Mouse (Mus musculus): ENCODE measurements around the gene Tecpr2.

Gene Tecpr2

DNA sequence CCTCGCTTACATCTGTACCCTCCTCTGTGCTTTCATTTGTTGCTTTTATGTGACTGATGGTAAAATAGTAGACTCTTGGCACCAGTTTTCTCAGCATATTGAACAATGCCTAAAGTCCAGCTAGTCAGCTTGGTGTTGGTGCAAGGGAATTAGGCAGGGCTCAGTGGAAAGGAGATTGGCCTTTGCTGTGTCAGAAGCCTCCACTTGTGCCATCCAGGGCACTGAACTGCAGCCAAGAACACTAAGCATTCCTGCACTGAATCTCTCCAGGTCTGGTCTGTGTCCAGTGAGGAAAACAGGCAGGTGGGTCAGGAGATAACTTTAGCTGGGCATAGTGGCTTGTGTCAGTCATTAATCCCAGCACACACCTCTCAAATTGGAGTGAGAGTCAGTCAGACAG, 60.3 kb downstream of the Tecpr2 start:
- no peak for DNase-seq

DNA sequence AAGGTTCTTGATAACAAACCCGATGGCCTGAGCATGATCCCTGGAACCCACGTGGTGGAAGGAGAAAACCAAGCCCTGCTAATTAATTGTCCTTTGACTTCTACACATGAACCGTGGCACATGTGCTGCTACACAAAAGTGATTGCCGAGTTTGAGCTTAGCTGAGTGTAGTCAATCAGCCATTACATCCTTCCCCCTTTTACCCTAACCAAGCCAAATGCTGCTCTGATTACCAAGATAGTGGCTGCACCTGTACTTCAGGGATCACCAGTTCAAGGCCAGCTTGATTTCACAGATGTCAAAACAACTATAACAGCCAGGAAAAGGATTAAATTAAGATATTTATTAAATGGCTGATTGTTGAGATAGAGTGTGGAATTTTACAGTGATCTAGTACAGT, 61.1 kb downstream of the Tecpr2 start:
- no peak for DNase-seq

DNA sequence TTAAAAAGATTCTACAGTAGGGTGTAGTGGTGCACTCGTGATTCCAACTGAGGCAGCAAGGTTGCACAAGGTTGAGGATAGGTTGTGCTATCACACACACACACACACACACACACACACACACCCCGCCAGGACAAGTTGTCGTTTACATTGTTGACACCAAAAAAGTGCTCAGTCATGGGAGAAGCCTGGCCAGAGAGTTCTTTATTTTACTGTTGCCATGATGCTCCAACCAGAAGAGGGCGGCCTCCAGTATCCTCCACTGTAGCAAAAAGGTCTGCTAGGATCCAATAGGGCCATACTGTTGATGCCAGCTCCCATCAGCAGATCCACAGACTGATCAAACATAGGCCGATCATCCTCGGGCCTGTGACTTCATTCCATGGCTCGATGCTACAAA, 62.2 kb downstream of the Tecpr2 start:
- DNase-seq, result no peak

DNA sequence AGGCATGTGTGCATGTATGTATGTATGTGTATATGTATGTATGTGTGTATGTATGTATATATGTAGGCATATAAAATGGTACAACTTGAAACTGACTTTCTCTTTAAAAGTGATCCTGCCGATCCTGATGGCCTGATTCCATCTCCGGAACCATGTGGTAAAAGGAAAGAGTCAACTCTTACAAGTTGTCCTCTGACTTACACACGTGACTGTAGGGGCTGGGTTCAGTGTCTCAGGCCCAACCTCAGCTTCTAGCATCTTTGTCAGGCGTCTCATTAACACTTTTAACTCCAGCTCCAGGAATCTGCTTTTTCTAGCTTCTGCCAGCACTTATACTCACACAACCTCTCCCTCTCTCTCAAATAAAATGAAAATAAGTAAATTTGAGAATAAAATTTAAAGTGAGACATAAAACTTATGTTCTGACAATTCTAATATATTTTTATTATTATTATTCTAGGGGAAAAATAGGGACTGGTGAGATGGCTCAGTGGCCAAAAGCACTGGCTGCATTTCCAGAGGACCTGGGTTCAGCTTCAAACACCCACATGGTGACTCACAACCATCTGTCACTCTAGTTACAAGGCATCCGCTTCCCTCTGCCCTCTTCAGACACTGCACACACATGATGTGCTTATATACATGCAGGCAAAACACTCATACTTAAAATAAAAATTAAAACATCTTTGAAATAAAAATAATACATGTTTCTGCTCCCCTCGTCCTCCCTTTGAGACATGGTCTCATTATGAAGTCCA, 63.7 kb downstream of the Tecpr2 start:
- DNase-seq, result no peak

DNA sequence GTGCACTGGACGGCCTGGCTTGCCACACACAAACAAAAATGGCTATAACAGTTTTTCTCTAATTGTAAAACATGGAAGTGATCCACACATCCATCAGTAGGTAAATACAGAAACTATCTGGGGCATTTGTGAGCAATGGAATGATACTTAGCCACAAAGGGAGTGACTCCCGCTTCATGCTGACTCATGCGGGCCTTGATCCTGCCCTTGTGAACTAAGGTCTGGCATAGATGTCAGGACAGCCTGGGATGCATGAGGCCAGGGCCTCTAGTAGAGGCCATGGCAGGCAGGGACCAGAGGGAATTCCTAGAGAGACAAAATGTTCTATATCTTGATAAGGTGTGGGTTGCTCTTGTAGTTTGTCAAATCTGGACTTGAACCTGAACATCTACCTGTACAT, 64.4 kb downstream of the Tecpr2 start:
- DNase-seq, result no peak

DNA sequence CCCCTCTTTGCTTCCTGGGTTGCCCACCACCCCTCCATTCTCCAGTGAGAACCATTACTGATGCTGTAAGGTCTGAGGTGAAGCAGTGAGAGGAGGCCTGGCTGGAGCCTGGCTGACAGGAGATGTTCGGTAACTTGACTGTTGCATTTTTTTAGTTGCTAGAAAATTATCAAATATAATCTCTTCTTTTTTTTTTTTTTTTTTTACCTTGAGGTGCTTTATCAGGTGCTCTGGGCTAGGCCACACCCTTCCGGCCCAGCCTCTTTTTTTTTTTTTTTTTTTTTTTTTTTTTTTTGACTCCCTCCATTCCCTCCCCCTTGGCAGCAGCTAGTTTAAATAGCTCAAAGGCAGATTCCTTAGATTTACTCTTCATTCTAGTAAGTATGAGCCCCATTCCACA, 64.8 kb downstream of the Tecpr2 start:
- no peak for DNase-seq

DNA sequence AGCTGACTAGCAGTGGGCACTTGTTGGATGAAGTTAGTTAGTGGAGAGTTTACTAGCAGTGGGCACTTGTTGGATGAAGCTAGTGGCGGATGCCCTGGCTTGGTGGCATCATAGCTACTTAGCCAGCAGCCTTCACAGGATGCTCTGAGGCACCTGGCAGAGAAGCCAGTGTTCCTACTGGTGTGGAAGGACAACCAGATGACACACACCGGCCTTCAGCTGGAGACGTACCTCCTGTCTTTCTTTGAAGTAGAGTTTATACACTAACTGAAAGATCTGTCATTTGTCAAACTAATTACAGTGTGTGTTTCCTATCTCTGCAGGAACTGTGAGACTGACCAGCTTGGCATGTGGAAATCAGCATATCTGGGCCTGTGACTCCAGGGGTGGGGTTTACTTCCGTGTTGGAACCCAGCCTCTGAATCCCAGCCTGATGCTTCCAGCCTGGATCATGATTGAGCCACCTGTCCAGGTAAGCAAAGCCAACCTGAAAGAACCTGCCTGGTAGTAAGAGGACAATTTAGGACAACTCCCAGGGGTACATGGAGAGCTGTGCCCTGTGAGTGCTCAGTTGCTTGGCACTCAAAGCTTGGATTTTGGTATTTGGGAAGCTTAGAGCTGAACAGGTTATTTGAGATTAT, 65.4 kb downstream of the Tecpr2 start:
- no peak for DNase-seq

DNA sequence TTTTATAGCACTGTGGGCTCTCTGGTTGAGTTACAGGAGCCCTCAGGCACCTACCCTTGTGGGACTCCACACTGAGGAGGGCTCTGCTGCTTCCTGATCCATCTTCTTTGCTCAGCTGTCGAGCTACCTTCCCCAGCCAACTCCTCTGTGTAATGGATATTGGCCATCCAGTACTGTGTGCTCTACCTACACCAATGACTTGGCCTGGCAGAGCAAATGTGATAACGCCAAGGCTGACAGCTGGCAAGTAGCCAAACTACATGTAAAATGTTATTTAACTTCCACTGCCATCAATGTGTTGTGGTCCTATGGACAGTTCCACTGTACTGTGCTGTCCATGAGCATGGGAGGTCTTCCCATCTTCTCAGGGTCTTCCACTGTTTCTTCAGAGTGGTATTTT, 72.9 kb downstream of the Tecpr2 start:
- DNase-seq, result no peak

DNA sequence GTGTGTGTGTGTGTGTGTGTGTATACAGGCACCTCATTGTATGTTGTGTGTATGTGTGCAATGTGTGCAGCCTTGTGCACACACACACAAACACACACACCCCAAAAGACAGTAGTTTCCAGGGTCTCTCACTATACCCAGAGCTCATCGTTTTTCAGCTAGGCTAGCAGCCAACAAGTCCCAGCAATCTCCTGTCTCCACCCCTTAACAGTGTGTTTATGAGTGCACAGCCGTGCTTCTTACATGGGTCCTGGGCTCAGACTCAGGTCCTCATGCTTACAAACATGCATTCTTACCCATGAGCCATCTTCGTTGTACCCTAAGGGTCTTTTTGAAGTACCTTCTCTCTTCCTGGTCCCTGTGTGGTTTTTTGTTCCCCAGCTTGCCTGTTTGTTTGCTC, 76.4 kb downstream of the Tecpr2 start:
- no peak for DNase-seq

DNA sequence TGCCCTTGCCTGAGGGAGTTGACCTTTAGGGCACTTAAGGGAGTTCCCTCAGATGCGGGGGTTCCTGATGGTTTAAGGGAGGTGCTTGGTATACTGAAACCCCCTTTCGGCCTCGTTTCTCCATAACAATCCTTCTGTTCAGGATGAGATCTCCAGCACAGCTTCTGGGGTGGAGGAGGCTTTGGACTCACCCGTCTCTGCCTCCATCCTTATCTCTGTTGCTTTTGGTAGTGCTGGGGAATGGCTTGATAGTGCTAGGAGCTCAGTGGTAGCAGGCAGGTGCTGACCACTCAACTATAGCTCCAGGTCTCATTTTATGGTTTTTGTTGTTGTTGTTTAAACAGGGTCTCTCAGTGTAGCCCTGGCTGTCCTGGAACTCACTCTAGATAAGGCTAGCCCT, 77.0 kb downstream of the Tecpr2 start:
- no peak for DNase-seq

DNA sequence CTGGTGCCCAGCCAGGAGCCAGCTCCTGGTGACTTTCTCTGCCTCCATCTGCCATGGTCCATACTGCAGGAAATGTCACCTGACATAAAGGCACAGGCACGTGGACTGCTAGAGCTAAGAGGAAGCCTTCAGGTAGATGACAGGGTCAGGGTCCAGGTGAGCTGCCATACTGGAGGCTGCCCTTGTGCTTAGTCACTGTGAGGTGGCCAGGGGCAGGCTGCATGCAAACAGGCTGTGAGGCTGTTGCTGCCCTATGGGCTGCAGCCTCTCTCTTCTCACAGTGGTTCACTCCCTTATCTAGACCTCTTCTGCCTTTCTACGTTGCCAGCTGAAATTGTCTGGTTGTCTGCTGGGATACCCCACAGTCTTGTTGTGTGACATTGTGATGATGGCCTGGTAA, 78.1 kb downstream of the Tecpr2 start:
- DNase-seq, result no peak

DNA sequence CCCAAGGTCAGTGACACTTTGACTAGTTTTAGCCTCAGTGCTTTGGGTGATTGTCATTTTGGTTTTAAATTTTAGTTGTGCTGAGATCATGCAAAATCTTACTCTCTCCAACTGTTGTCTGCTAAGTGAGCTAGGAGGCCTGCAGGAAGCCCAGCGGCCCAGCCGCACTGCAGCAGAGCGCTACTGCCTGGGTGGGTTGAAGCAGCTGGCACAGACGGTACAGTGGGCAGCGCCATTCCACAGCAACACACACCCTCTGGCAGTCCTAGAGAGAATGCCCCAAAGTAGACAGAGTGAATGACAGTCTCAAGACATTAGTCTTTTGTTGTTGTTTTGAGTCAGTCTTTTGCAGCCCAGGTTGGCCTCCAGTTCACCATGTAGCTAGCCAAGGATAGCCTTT, 81.3 kb downstream of the Tecpr2 start:
- no peak for DNase-seq

DNA sequence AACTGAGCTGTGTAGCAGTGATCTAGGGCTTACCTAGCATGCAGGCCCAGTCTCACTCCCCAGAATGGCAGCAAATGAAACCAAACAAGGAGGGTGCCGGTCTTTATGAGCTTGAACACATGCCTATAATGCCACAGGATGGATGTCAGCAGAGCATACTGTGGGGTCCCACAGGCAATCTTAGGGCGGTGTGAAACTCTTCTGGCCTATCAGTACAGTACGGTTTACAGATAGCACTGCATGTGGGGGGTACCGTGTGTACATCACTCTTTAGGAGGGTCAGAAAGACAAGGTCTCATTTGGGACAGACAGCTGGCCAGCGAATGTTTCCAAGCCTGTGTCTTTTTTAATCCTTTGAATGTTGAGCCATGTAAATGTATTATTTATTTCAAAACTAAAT, 82.9 kb downstream of the Tecpr2 start:
- DNase-seq, result no peak

DNA sequence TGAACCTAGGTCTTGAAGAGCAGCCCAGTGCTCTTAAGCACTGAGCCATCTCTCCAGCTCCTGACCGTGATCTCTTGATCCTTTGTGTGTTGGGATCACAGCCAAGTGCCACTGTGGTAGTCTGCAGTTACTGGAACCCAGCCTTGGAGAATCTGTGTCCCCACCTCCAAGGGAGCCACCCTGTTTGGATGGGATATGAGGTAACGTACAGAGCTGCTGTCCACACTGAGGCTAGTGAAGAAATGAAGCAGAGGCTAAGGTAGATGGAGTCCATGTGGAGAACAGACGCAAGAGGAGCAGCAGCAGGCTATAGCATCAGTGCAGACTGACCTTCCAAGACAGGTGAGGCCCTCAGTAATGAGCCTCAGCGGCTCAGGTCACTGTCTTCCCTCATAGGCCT, 84.8 kb downstream of the Tecpr2 start:
- DNase-seq, result no peak

DNA sequence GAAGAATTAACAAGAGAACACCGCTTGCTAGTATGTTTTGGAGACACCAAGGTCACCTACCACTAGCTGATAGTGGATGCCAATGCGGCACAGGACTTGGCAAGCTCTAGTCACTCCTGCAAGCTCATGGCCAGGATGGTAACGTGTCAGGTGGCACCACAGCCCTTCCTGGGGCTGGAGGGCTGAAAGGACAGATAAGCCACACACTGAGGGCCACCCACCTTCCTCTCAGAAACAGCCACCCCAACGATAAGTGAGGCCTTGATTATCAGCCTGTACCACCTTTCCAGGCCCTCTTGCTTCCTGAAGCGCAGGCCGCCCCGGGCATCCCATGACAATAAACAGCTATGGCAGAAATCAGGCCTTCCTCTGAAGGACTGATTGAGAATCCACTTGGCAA, 85.2 kb downstream of the Tecpr2 start:
- no peak for DNase-seq

DNA sequence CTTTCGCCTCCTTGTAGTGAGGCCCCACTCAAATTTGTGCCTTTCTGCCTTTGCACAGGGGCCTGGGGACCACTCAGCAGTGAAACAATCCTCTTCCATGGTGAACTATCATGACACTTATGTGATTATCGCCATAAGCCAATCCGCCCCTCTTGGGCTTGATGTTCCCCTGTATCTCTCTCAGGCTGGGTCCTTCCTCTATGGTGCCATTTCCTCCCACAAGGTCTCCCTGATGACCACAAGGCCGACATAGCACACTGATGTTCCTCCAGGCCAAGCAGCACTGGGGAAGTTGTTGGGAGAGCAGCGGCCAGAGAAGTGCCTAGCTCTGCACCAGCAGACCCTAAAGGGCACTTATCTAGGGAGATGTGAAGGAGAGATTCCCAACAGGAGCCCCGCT, 85.7 kb downstream of the Tecpr2 start:
- no peak for DNase-seq

DNA sequence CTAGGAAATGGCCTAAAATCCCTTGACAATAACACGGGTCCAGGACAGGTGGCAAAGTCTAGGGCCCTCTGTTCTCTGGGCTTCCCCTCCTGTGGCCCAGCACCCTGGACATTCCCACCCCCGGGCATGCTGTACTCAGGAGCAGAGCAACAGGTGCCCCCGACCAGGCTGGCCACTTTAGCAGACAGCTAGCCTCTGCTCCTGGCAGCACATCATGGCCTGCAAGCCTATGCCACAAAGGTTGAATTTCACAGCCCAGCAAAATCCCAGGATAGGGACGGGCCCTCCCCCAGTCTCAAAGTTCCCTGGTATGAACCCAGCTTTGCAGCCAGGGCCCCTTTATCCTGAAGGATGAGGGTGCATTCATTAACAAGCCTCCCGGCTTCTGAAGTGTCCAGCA, 86.3 kb downstream of the Tecpr2 start:
- DNase-seq, result no peak

DNA sequence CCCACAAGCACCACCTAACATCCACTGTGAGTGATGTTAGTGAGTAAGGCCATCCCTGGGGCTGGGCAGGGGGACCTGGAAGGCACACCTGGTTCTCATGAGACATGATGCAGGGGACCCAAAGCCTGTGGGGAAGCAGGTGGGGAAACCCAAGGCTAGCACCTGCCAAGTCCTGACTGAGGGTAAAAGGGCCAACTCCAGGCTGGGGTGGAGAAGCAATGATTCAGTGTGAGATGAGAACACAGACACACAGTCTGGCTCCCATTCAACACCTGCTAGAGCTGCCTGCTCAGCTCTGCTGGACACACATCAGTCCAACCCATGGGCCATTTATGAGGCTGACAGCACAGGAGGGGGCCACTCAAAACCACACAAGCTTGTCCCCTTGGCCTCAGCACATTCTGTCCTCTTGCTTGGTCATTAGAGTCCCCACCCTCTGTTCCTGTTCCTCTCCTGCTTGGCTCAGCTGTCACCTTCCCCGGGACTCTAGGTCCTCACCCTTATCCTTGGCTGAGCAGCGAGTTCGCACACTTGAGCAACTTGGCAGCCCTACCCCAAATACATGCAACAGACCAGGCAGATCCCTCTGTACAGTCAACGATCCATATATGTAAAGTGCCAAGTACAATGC, 86.9 kb downstream of the Tecpr2 start:
- no peak for DNase-seq

DNA sequence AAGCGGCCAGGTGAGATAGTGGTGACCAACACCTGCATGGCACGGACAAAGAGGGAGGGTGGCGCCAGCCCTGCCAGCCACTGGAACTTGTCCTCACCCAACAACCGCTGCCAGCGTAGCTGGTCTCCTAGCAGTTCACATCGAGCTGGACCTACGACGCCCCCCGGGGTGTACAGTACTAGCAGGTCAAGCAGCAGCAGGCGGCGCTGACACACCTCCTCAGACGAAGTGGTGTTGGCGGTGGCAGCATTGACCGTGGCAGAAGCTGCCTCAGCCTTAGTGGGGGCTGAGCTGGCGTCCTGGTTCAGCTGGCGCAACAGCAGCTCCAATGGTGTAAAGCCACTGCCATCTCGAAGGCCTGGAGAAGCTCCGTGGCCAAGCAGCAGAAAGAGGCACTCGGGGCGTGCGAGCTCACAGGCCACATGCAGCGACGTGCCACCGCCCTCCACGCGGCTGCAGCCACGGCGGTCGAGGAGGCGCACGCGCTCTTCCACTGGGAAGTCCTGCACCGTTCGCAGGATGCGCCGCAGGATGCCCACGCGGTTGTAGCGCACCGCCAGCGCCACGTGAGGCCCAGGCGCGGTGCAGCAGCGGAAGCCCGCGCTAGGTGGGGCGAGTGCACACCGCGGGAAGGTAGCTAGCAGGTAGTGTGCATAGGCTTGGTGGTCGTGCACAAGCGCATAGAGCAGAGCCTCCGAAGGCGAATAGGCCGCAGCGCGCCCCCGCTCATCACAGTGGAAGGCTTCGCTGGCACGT, 87.7 kb downstream of the Tecpr2 start:
- DNase-seq, result no peak

DNA sequence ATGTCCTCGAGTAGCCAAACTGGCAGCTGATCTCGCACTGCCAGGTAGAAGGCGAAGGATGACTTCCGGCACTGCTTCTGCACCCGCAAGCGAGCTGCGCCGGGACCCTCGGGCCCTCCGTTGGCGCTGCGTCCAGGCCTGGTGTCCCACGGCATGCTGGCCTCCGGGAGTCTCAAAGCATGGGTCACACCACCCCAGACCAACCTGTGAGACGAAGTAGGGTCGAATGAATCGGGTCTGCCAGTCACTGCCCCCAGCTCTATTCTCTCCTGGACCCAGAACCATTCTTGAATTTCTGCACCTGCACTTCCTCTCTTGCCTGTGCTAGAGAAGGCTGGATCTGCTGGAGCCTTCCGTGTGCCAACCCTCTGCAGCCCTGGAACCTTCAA, 88.3 kb downstream of the Tecpr2 start:
- no peak for DNase-seq

DNA sequence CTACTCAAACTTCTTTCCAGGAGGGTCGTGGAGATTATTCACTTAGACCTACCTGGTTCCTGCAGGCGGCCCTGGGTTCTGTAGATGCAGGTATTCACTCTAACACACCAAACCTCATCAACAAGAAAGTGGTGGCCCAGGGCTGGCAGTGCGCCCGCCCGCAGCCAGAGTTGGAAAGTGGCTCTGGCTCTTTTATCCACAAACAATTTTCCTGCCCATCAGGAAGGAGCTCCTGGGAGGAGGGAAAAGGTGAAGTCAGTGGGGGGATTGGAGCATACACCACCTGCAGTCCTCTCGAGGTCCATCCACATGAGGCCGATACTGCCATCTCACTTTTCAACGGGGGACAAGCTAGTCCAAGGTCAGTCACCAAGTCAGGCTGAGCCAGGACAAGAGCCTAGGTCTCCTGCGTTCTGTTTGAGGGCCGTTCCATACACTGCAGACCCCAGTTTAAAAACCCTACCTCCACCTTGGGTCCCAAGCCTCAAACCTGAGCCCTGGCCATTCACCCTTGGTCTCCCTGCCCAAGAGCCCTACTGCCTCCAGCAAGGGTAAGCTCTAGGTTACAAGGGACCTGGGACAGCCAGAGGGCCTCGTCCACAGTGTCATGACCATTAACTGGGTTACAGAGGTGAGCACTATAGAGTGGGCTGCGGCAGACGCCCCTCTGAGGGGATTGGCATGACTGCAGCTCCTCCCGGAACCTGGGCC, 89.0 kb downstream of the Tecpr2 start:
- no peak for DNase-seq

DNA sequence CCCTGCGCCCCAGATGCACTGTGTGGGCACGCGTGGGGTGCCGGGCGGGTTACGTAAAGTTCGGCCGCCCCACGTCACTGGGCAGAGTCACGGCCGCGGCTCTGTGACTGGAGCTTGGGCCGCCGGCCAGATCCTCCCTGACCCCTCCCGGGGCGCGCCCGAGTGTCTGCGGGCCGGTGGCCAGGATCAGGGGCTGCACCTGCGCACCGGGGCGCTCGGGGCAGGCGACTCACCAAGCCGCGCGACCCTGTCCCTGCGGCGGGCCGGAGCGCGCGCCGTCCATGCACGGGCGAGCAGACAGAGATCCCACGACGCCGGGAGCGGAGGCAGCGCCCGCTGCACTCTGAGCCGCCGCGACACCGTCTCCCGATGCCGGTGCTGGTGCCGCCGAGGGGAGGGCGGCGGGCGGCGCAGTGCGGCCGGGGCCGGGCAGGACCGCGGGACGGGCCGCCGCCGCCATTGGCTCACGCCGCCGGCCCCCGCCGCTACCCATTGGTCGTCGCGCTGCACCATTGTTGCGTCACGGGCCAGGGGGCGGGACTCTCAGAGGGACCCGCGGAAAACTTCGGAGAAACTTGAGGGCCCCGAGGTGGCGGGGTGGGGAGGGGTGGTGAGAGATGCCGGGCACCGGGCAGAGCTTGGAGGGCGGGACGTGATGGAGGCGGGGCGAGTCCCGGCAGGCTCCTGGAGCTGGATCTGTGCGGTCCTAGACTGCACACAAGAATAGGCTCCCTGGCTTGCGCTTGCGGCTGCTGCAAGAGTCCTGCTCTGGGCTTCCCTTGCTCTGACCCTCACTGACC, 89.7 kb downstream of the Tecpr2 start, which contains the start of gene Ankrd9:
Gene Ankrd9 (minus strand): TSS at position 434 of the 800 bp plus-strand sequence.
- peak; percentile 99 for DNase-seq
